Mouse (Mus musculus) CD8-positive naive resting alpha-beta T cell, adult 57 days (primary cell): Measurements from ENCODE around the gene Ptx4. TPM values are rescaled to one million over a fixed set of nuclear protein-coding genes. Genes with fewer than 3 reads are reported as not detected.

Experiments used
- total RNA-seq: library from RNA; stranded (reverse); gene quantifications from one replicate; pipeline ENCODE4 v1.2.4, GENCODE M21; 2023

The Ptx4 gene
- not detected for total RNA-seq

DNA sequence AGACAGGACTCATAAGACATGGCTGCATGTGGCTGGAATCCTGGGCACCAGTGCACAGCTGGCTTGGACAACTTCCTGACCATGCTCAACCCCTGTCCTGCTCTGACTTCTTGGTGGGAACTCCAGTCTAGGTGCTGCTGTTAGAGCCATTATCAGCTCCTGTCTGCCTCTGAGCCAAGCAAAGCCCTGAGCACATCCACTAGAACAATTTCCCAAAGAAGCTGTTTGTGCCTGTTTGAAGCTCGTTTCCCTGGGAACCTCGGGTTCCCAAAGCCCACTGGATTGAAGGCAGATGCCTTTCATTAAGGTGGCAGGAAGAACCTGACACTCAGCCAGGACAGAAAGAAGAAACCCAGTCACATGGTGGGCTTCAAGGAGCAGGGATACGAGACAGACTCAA, at the start of gene Ptx4:
TSS of gene Ptx4 (plus strand) at position 355 of the 400 bp plus-strand sequence.

GRCm38 (mm10) chr17:25083444-25083931, 37.1 kb upstream of the Ptx4 start, which contains the start of gene Tmem204:
TSS of gene Tmem204 (minus strand) at chr17:25083591.

DNA sequence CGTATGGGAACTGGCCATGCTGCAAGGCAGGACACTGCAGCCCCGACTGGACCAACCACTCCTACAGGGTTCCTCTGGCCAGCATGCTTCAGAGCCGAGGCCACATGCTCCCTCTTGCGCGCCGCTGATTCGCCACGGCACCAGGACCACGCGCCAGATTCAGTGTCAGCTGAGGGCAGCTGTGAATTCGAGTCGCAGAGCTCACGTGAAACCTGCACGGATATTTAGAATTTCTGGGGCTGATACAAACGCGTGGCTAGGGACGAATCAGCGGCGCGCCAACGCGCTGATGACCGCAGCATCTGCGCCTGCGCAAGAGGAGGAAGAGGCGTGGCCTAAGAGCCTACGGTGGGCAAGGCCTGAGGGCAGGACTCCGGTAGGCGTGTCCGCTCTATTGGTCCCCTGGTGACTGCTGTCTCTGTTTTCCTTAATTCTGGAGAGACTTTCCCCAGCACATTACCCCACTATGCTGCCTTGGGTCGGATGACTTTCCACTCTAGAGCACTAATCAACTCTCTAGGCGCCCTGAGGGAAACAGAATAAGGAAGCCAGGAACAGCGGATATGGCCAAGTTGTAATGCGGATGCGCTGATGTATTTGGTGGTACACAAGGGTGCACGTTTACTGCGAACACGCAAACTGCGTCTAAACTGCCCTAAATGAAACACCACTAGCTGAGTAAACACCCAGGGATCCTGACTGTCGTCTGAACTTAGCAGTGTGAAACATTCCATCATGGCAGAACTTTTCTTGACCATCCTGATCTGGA, 4.7 kb upstream of the Ptx4 start, which contains the start of gene Telo2:
TSS of gene Telo2 (minus strand) at position 304 of the 769 bp plus-strand sequence.

DNA sequence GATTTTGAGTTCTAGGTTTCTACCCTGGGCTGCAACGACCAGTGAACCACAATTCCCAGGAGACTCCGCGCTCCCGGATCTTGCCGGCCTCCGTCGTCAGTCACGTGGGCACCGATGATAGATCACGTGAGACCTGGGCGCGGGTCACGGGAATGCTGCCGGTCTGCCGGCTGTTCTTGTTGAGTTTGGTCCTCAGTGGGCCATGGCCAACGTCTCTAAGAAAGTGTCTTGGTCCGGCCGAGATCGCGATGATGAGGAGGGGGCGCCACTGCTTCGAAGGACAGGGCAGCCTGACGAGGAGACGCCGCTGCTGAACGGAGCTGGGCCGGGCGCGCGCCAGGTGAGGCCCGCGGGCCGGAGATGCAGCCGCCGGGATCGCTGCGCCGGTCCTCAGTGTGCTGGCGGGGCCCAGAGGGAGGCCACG, 12.7 kb downstream of the Ptx4 start, which contains the start of gene Clcn7:
TSS of gene Clcn7 (plus strand) at position 117 of the 424 bp plus-strand sequence.

GRCm38 (mm10) chr17:25162161-25162560, 41.6 kb downstream of the Ptx4 start, which contains the start of gene Ccdc154:
TSS of gene Ccdc154 (plus strand) at chr17:25162461.

Other genes starting within 250 kb of the Ptx4 start
- 53.6 TPM for gene Nubp2, start 234.4 kb upstream of the Ptx4 start, total RNA-seq
- 28.9 TPM for gene Spsb3, start 234.1 kb upstream of the Ptx4 start, total RNA-seq
- 66.2 TPM for gene Eme2, start 225.7 kb upstream of the Ptx4 start, total RNA-seq
- 44.8 TPM for gene Mrps34, start 225.6 kb upstream of the Ptx4 start, total RNA-seq
- gene Nme3, start 224.3 kb upstream of the Ptx4 start, total RNA-seq, result 24.0 TPM
- gene Mapk8ip3, start 183.8 kb upstream of the Ptx4 start, total RNA-seq, result 226 TPM
- 18.5 TPM for gene Jpt2, start 160.1 kb upstream of the Ptx4 start, total RNA-seq
- 36.7 TPM for gene Cramp1l, start 105.0 kb upstream of the Ptx4 start, total RNA-seq
- gene Ift140, start 104.7 kb upstream of the Ptx4 start, total RNA-seq, result 31.4 TPM
- gene Tmem204, start 37.2 kb upstream of the Ptx4 start, total RNA-seq, result not detected
- gene Telo2, start 4.8 kb upstream of the Ptx4 start, total RNA-seq, result 38.0 TPM
- 35.2 TPM for gene Clcn7, start 12.6 kb downstream of the Ptx4 start, total RNA-seq
- 0.61 TPM for gene Ccdc154, start 41.7 kb downstream of the Ptx4 start, total RNA-seq
- gene Gm38655, start 54.7 kb downstream of the Ptx4 start, total RNA-seq, result not detected
- gene BC003965, start 63.8 kb downstream of the Ptx4 start, total RNA-seq, result 13.3 TPM
- 76.9 TPM for gene Unkl, start 67.6 kb downstream of the Ptx4 start, total RNA-seq
- gene Gnptg, start 119.4 kb downstream of the Ptx4 start, total RNA-seq, result 59.6 TPM
- gene Tsr3, start 119.4 kb downstream of the Ptx4 start, total RNA-seq, result 23.3 TPM
- gene Baiap3, start 135.6 kb downstream of the Ptx4 start, total RNA-seq, result 29.1 TPM
- 409 TPM for gene Ube2i, start 153.9 kb downstream of the Ptx4 start, total RNA-seq
- gene Prss34, start 177.6 kb downstream of the Ptx4 start, total RNA-seq, result not detected
- not detected for gene Prss28, start 187.9 kb downstream of the Ptx4 start, total RNA-seq
- not detected for gene Prss29, start 197.9 kb downstream of the Ptx4 start, total RNA-seq
- gene Tpsab1, start 224.8 kb downstream of the Ptx4 start, total RNA-seq, result not detected
- gene Tpsb2, start 245.5 kb downstream of the Ptx4 start, total RNA-seq, result not detected
- not detected for gene Tpsg1, start 248.5 kb downstream of the Ptx4 start, total RNA-seq